Mouse (Mus musculus) bone marrow, adult 2 months (tissue): ENCODE data around the gene Fam222a.

ENCODE experiments used
- CTCF ChIP-seq: fragments of 200-500 bp; IDR thresholded peaks from 2 replicates; pipeline ENCODE4 v1.5.1; 2011; ENCODE audit warnings: low read length, control low read depth; ENCODE audit not compliant: control insufficient read depth, insufficient read depth
- POLR2A ChIP-seq: fragments of 200-500 bp; IDR thresholded peaks from 2 replicates; pipeline ENCODE4 v1.6.1; 2011; ENCODE audit warnings: low read depth, mild to moderate bottlenecking, control low read depth, low read length, borderline replicate concordance; ENCODE audit not compliant: control insufficient read depth

DNA sequence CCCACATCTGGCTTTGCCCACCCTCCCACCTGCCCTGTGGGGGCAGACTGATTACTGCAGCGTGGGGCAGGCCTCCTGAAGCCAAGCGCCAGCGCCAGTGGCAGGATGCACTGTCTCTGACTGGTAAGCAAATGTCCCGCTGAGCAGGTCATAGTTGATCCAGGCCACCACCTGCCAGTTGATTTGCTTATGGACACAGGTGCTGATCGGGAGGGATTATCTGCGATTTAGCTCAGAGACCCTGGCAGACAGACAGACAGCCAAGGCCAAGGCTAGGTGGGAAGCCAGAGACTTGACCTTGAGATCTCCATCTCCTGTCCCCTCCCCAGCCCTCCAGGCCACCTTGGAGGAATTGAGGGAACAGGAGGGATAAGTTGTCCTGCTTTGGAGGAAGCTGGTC is 28.1 kb upstream of the Fam222a start:
- TF ChIP-seq CTCF (no peak), POLR2A (no peak)
